Mouse (Mus musculus) thymus, postnatal 25 days (tissue): ENCODE measurements around the gene Ciao2b.

Source experiments
- DNase-seq: peaks from one replicate; pipeline ENCODE4 v3.0.0; 2022

Gene Ciao2b

DNA sequence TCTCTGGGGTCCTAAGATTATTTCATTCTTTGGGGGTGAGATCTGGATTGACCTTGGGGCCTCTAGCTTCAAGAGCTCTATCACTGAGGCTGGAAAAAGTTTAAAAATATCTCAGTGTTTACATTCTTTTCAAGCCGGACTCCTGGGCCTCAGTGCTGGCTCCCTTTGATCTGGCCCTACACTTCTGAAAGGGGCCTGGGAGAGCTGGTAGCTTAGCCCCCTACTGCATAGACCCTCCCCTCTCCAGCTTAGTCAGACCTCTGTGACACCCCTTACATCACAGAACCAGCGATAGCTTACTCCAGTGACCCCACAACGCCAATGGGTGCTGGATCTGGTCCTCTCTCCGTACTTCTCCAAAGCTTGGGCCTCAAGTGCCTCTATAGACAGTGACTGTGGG lies 30.2 kb downstream of the Ciao2b start:
- DNase-seq: no peak

DNA sequence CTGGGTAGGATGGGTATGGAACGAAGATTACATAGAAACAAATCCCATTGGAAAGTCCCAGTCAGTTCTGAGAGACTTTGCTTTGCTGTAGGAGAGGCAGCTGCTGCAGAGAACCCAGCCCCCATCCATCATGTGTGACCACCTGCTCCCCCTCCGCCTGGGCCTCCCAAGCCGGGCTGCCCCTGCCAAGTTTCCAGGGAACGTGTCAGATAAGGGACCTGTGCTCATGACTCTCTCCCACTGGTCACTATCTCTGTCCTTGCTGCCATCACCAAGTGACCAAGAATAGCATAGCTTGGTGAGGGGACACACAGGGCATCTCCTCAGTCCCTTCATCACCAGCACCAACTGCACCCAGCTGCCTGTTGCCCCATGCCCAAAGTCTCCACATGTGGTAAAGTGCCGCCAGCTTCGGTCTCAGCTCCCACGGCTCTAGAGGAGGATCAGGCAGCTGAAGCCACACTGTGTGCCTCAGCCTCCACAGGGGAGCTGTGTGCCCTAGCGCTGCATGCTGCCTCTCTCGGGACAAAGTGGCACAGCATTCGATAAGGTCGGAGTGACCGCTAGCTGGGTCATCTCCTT lies 31.5 kb downstream of the Ciao2b start:
- no peak for DNase-seq

DNA sequence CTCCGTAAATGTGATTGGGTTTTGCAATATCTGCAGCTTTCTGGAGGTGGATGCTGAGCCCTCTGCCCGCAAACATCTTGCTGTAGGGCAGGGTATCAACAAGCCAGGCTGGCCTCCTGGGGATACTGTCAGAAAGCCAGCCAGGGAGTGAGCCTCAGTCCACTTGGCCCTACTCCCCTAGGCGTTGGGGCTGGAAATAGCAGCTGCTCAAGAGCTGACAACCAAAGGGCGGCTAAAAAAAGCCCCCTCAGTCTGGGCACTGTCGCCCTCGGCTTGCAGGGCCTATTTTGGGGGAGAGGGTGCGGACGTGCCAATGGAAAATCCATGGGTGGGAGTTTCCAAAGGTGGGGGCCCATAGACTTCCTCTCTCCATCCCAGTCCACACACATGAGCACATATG lies 32.5 kb downstream of the Ciao2b start:
- no peak for DNase-seq

DNA sequence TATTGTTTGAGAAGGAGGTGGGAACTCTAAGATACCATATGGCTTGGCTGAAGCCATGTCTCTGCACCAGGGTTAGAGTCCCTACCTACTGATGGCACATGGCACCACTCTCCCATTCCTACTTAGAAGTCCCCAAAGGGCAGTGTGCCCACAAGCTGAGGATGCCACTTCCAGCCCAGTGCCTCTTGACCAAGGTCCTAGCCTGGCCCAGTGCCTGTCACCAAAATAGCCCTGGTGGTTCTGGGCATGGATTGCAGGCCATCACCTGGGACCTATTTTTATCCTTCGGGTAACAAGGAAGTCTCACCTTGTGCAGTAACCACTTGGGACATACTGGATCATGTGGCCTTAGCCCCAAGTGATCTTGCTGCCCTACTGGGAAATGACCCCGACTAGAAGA lies 33.8 kb downstream of the Ciao2b start:
- DNase-seq: no peak

DNA sequence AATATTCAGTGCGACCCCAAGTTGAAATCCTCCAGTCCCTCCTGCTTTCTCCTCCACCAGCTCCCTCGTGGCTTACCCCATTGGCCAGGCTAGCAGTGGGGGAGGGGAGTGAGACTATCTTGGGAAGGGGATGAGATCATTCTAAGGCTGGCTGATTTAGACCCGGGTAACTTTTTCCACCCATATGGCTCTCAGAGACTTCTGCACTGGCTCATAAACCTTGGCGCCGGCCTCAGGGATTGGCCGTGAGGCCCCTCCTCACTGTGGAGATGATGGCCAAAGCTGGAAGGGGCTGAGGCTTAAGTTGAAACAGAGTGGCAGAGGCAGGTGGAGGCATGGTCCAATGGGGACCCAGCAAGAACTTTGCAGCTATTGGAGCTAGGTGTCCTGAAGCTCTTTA lies 35.4 kb downstream of the Ciao2b start:
- DNase-seq: no peak

DNA sequence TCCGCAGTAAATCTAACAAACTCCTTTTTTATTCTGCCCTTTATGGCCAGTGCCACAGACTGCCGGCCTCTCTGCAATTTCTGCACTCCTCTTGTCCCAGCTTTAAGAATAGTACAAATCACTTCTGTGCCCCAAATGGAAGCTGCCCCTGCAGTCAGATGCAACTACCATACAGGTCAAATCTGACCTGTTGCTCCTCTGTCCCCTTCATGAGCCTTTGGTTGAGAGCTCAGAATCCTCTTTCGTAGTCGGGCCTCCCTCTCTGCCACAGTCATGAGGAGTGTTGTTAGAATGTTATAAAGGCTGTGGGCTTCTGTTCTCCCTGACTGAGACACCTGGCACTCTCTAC lies 38.5 kb downstream of the Ciao2b start:
- DNase-seq: no peak

DNA sequence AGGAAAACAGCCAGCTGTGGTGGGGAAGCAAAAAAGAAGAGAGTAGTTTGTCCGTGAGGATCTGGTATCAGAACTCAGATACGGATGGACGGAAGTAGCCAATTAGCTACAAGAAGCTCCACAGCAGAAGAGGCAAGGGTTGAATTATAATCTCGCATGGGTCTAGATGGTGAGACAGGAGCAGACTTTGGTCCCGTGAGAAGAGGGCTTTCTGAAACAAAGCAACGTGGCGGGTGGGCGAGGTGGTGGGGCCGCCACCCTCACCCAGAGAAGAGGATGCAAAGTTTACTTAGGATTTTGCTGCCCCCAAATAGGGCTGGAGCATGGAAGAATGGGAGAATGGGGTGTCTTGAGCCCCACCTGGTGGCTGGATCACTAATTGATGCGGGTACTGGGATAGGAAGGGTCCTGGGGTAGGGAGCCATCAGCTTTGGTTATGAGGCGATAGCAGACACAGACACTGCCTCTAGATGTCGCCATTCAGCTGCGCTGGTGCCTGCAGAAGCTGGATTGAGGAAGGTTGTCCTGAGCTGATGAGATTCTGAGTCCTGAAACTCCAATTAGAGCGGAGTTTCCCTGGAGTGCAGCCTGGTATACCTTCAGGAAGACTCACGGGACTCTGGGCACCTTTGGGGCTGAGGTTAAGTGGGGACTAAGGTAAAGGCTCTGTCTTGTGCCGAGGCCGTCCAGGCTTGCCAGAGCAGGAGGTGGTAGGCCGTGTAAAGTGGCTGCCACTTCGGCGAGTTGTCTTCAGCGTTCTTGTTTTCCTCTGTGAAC lies 39.1 kb downstream of the Ciao2b start:
- peak; percentile 80 for DNase-seq

DNA sequence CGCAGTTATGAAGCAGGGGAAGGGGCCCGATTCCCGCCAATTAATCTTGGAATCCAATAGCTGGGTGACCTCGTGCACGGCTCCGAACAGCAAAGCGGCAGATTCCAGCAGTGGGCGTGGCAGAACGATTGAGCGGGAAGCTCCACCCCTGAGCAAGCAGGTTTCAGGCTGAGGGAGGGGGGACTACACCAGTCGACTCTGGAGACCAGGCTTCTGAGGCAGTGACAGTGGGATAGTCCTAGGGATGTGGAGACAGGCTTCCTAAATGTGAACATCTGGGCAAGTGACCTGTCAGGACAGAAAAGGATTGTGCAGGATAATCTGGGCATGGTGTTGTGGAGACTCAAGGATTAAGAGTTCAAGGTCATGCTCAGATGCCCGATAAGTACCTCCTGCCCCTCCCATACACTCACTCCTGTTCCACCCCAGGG lies 39.8 kb downstream of the Ciao2b start:
- no peak for DNase-seq

DNA sequence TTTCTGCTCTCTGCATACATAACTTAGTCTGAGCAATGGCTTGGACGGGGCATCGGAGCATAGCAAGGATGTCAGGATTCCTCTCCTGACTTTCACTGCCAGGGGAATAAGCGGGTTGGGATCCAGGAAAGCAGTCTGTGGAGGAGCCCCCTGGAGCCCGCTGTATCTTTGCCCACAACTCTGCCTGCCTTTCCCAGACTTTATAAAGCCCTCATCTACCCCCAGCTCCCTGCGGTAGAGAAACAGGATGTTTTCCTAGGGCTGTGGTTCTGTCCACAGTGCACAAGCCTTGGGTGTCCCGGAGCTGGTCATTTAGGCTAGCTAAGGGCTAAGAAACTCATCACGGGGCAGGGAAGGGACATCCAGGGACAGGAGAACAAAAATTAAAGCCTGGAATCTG lies 40.4 kb downstream of the Ciao2b start:
- no peak for DNase-seq

DNA sequence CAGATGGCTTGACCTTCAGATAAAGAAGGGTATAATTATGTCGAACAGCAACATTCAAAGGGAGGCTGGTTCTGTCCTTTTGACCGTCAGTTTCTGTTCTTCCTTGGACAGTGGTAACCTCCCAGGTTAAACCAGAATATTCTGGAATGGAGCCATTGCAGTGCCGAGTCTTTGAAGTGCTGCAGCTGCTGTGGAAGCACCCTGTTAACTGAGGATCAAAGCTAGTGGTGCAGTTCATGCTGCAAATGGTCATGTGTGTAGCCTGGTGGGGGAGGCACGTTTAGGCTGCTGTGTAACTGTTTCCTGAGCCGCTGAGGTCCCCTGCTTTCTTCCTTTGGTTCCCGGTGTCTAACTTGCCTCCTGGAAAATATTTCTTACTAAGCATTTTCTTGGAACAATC lies 43.3 kb downstream of the Ciao2b start:
- DNase-seq: no peak

DNA sequence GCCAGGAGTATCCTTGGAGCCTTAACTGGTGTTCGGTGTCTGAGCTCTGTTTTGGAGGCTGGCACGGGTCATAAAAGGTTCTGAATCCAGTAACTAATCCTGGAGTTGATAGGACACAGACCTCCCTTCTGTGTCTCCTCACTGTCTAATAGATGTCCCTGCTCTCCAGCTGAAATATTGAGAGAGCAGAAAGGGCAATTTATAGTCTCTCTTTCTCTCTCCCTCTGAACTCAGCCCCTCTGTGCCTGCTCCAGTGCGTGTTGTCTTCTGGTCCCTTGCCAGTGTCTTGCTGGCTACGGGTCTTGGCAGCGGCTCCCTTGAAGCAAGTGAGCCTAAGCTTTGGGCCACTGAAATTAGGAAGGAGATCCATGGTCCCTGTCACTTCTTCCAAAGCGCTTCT lies 44.1 kb downstream of the Ciao2b start:
- DNase-seq: no peak

DNA sequence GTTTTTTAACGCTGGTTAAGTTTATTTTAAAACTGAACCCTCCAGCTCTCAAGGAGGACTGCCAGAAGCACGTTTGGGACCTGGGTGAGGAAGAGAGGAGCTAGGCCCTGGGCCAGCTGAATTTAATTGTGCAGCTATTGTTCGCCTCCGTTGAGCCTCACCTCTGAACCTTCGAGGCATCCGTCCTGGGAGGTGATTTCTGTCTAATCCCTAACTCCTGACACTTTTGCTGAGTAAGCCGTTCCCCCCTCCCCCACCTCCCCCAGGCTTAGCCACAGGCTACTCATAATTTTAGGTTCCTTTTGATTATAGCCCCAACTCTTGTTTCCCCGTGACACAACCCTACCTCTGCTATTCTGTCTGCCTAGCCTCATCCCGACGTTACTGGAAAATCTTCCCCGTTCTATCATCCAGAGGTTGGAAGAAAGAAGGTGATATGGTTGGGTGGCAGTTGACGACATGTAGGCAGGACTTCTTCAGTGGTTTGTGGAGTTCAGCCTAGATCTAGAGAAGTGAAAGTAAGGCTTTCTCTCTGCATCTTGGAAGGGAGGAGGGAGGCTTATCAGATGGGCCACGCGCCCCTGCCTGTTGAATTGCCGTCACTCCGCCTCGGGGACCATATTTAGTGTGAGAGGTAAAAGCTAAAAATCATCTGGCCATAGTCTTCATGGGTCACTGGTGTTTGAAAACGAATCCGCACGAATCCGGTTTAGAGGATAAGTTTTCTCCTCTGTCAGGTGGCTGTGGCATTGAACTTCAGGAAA lies 45.8 kb downstream of the Ciao2b start:
- DNase-seq: no peak

DNA sequence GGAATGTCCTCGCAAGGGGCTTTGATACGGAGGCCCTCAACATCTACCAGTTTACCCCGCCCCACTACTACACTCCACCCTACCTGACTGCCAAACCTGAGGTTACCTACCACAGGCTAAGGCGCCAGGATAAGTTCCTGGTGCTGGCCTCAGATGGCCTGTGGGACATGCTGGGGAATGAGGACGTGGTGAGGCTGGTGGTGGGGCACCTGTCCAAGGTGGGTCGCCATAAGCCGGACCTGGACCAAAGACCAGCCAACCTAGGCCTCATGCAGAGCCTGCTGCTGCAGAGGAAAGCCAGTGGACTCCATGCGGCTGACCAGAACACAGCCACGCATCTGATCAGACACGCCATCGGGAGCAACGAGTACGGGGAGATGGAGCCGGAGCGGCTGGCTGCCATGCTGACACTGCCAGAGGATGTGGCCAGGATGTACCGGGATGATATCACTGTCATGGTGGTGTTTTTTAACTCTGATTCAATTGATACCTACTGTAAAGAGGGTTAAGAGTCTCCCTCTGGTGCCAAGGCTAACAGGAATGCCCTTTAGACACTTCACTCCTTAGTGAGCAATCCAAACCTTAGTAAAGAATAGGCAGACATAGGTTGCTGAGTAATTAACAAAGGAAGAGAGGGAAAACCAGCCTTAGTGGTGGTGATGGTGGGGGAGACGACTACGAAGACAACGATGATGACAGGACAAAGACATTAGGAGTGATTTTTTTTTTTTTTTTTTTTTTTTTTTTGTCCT lies 47.0 kb downstream of the Ciao2b start:
- no peak for DNase-seq

DNA sequence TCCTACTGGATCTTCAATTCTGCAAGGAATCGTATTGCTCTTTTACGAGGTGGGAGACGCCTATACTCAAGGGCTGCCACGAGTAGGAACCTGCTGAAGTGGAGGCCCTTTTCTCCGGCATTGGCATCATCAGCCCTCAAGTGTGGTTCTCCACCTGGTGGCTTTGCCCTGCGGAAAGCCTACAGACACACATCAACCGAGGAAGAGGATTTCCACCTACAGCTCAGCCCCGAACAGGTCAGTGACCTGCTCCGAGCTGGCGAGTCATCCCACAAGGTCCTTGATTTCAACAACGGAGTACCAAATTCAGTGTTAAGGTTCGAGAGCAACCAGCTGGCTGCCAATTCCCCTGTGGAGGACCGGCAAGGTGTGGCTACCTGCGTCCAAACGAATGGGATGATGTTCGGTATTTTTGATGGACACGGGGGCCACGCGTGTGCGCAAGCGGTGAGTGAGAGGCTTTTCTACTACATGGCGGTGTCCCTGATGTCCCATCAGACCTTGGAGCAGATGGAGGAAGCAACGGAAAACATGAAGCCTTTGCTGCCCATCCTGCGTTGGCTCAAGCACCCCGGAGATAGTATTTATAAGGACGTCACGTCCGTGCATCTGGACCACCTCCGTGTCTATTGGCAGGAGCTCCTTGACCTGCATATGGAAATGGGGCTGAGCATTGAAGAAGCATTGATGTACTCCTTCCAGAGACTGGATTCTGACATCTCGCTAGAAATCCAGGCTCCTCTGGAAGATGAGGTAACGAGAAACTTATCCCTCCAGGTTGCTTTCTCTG lies 48.0 kb downstream of the Ciao2b start:
- DNase-seq: no peak

DNA sequence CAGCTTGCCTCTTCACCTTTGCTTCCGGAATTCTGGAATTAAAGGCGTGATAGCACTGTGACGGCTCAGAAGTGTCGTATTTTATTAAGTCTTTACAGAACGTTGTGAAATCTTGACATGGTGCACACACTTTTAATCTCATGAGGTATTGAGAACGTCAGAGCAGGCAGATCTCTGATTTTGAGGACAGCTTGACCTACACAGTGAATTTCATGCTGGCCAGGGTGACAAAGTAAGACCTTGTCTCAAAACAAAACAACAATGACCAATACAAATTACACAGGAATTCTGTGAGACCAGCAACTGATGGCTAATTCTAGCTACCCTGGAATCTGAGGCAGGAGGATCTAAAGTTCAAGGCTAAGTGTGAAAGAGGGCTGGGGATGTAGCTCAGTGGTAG lies 49.2 kb downstream of the Ciao2b start:
- DNase-seq: no peak

DNA sequence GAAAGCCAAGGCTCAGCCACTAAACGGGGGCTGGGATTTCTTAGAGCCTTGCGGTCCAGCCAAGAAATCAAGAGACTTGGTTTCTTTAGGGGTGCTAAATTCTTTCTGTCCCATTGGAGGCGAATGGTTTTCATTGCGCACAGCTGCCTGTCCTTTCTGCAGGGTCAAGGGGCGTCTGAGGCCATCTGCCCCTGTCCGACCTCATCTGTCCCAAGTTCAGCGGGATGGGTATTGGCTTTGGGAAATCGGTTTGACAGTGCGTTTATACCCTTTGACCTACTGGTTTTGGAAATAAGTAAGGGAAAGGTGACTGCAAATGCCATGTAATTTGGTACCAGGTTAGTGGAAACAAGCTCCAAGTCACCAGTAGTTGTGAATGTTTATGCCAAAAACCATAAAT lies 49.9 kb downstream of the Ciao2b start:
- DNase-seq: no peak

DNA sequence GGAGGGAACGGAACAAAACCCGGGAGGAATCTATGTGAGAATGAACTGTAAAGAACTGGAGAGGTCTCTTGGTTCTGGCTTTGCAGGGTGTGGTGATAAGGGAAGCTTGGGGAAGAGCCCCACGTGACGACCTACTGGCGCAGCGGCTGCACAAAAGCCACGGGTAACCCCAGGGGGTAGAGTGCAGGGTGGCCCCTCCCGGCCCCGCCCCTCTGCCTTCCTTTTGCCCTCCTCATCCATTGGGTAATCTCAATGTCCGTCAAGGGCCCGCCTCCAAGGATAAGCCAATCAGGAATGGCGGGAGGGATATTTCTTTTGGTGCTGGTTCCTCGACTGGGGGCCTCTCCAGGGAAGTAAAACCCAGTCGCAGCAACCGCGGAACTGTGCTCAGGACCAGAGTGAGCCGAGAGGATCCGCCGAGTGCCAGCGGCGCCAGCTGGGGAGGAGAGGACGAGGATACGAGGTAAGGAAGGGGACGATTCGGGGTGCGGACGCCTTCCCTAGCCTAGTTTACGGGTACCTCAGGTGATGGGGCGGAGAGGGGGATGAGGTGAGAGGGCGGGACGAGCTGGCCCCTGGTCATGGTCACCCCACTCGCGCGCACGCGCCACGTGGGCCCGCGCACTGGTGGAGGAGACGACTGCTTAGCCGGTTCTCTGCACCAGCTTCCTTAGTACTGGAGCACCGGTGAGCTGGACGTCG lies 50.5 kb downstream of the Ciao2b start, which contains the start of gene Pdp2:
Gene Pdp2 (plus strand): TSS at position 319 of the 702 bp plus-strand sequence.
- DNase-seq: peak; percentile 95

DNA sequence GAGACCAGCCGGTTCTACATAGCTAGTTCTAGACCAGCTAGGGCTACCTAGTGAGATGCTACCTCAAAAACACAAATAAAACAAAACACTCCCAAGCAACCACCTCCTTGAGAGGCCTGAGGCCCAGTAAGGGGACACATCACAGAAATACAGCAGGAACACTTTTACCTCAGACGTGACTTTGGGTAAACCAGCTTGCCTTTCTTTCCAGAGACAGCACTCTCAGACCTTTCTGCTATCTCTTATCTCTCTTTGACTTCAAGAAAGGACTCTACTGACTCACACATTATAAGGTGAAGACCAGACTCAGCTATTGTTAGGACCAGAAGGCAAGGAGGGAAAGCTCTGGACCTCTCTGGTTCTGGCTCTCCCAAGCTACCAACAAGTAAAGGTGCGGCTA lies 51.5 kb downstream of the Ciao2b start:
- DNase-seq: no peak
